22 mouse cellular contexts compared by ENCODE assay signal in the genomic region with DNA sequence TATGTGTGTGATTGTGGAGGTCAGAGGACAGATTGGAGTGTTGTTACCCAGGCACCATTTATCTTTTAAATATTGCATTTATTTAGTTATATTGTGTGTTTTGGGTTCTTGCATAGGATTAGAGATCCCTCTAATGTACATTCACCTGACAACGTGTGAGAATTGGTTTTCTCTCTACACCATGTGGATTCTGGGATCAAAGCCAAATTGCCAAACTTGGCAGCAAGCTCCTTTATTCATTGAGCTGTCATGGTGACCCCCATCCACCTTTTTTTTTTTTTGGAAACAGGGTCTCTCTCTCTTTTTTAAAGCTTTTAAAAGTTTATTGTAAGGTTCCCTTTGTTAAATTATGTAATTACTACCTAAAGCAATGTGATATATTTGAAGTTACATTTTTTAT. TPM values are rescaled to one million over a fixed set of nuclear protein-coding genes. Genes with fewer than 3 reads are reported as not detected.
DNase-seq lines count a peak whose midpoint lies in the region; ATAC-seq and TF ChIP-seq lines count a peak whose summit lies in the region.
"Had no signal": no experiment of that assay in that cellular context is flagged by ENCODE, and none has a peak within 500 bp of the region (broad histone marks: within the 10 kb centered on the region; RNA-seq: fewer than 3 reads in every experiment).

No protein-coding gene starts in this region.

- H3K4me3 ChIP-seq in forebrain, postnatal 0 days (ENCODE audit: low read depth, low read length): no peak overlapping the region
- no peak overlapping the region for H3K4me3 ChIP-seq in forebrain, embryonic 16.5 days (replicated peaks; ENCODE audit: low read length)
- no peak overlapping the region for H3K4me3 ChIP-seq in hindbrain, postnatal 0 days (ENCODE audit: low read length)
- H3K4me3 ChIP-seq in hindbrain, embryonic 10.5 days: no peak overlapping the region
- H3K4me3 ChIP-seq in lung, embryonic 14.5 days (ENCODE audit: low read depth, low read length): no peak overlapping the region
- H3K4me3 ChIP-seq: embryonic facial prominence, embryonic 12.5 days; forebrain, embryonic 12.5 days; heart, embryonic 10.5 days had no signal

- no peak for ATAC-seq in forebrain, postnatal 0 days
- ATAC-seq in forebrain, embryonic 16.5 days: no peak
- 0 out of 2 replicates have a peak, but pooled peaks have one; percentile 43 for ATAC-seq in hindbrain, postnatal 0 days
- ATAC-seq in lung, embryonic 14.5 days (ENCODE audit: insufficient read depth): no peak
- ATAC-seq: intestine, embryonic 16.5 days had no signal

- no peak overlapping the region for H3K4me2 ChIP-seq in forebrain, postnatal 0 days (ENCODE audit: low read depth)
- no peak overlapping the region for H3K4me2 ChIP-seq in forebrain, embryonic 16.5 days (ENCODE audit: low read length)
- no peak overlapping the region for H3K4me2 ChIP-seq in hindbrain, postnatal 0 days (ENCODE audit: low read depth, low read length)
- H3K4me2 ChIP-seq in lung, embryonic 14.5 days: no peak overlapping the region
- H3K4me2 ChIP-seq: embryonic facial prominence, embryonic 12.5 days; forebrain, embryonic 12.5 days had no signal

- TF ChIP-seq POLR2A in brain, embryonic 14.5 days (IDR thresholded peaks at IDR 0.05; ENCODE audit: borderline replicate concordance, extremely low read depth, insufficient read depth, insufficient read length, poor library complexity, severe bottlenecking): no peak

- H3K9ac ChIP-seq in forebrain, postnatal 0 days: no peak overlapping the region
- H3K9ac ChIP-seq in forebrain, embryonic 16.5 days (replicated peaks; ENCODE audit: low read depth, low read length): no peak overlapping the region
- no peak overlapping the region for H3K9ac ChIP-seq in hindbrain, postnatal 0 days (replicated peaks; ENCODE audit: low read length)
- no peak overlapping the region for H3K9ac ChIP-seq in lung, embryonic 14.5 days
- H3K9ac ChIP-seq: embryonic facial prominence, embryonic 12.5 days; forebrain, embryonic 12.5 days had no signal

- WGBS in forebrain, postnatal 0 days: 9% methylated on average over 1 of the region's 1 CpGs
- 14% methylated on average over 1 of the region's 1 CpGs for WGBS in forebrain, embryonic 16.5 days
- WGBS in hindbrain, postnatal 0 days: 36% methylated on average over 1 of the region's 1 CpGs
- 69% methylated on average over 1 of the region's 1 CpGs for WGBS in hindbrain, embryonic 10.5 days
- WGBS in lung, embryonic 14.5 days: 32% methylated on average over 1 of the region's 1 CpGs

- H3K36me3 ChIP-seq in forebrain, postnatal 0 days (ENCODE audit: insufficient read depth): no peaks in the 10 kb centered on the region
- no peaks in the 10 kb centered on the region for H3K36me3 ChIP-seq in forebrain, embryonic 16.5 days (ENCODE audit: control insufficient read depth, insufficient read depth)
- H3K36me3 ChIP-seq in hindbrain, postnatal 0 days (ENCODE audit: insufficient read depth, low read length): no peaks in the 10 kb centered on the region
- no peaks in the 10 kb centered on the region for H3K36me3 ChIP-seq in hindbrain, embryonic 10.5 days
- H3K36me3 ChIP-seq in lung, embryonic 14.5 days (ENCODE audit: insufficient read depth): no peaks in the 10 kb centered on the region
- H3K36me3 ChIP-seq: embryonic facial prominence, embryonic 12.5 days; forebrain, embryonic 12.5 days; heart, embryonic 10.5 days had no signal

- H3K27ac ChIP-seq in forebrain, postnatal 0 days (ENCODE audit: low read depth, low read length): no peak overlapping the region
- H3K27ac ChIP-seq in forebrain, embryonic 16.5 days (ENCODE audit: low read length): no peak overlapping the region
- H3K27ac ChIP-seq in hindbrain, postnatal 0 days: no peak overlapping the region
- H3K27ac ChIP-seq in hindbrain, embryonic 10.5 days: no peak overlapping the region
- H3K27ac ChIP-seq in lung, embryonic 14.5 days (ENCODE audit: low read depth): no peak overlapping the region
- H3K27ac ChIP-seq: embryonic facial prominence, embryonic 12.5 days; forebrain, embryonic 12.5 days; heart, embryonic 10.5 days had no signal

- no peaks in the 10 kb centered on the region for H3K4me1 ChIP-seq in forebrain, postnatal 0 days (ENCODE audit: insufficient read depth)
- no peaks in the 10 kb centered on the region; the same call in 1 of the 2 replicates for H3K4me1 ChIP-seq in forebrain, embryonic 16.5 days (replicated peaks; ENCODE audit: control insufficient read depth, insufficient read depth, low read length)
- no peaks in the 10 kb centered on the region for H3K4me1 ChIP-seq in hindbrain, postnatal 0 days (ENCODE audit: insufficient read depth, low read length)
- H3K4me1 ChIP-seq in hindbrain, embryonic 10.5 days (replicated peaks): 0 out of 2 replicates have a peak, but pooled peaks cover 3% of the 10 kb centered on the region
- H3K4me1 ChIP-seq in lung, embryonic 14.5 days (ENCODE audit: insufficient read depth): no peaks in the 10 kb centered on the region
- H3K4me1 ChIP-seq: embryonic facial prominence, embryonic 12.5 days; forebrain, embryonic 12.5 days had no signal

- no peak for TF ChIP-seq CTCF in forebrain, postnatal 0 days (IDR thresholded peaks at IDR 0.05; ENCODE audit: low read depth)
- no peak for TF ChIP-seq CTCF in hindbrain, postnatal 0 days (IDR thresholded peaks at IDR 0.05; ENCODE audit: low read depth)
- no peak for TF ChIP-seq CTCF in lung, embryonic 14.5 days (IDR thresholded peaks at IDR 0.05; ENCODE audit: low read depth)
- TF ChIP-seq CTCF in brain, embryonic 14.5 days (IDR thresholded peaks at IDR 0.05; ENCODE audit: borderline replicate concordance, extremely low read depth, insufficient read depth, insufficient read length): no peak

- no peaks in the 10 kb centered on the region for H3K27me3 ChIP-seq in forebrain, postnatal 0 days (ENCODE audit: insufficient read depth, low read length)
- H3K27me3 ChIP-seq in forebrain, embryonic 16.5 days (replicated peaks; ENCODE audit: control insufficient read depth, insufficient read depth, low read length): no peaks in the 10 kb centered on the region
- no peaks in the 10 kb centered on the region for H3K27me3 ChIP-seq in hindbrain, postnatal 0 days (ENCODE audit: insufficient read depth, low read length)
- H3K27me3 ChIP-seq in hindbrain, embryonic 10.5 days (ENCODE audit: insufficient read depth, poor library complexity, severe bottlenecking): no peaks in the 10 kb centered on the region
- H3K27me3 ChIP-seq in lung, embryonic 14.5 days (ENCODE audit: insufficient read depth, low read length): no peaks in the 10 kb centered on the region
- H3K27me3 ChIP-seq: embryonic facial prominence, embryonic 12.5 days; forebrain, embryonic 12.5 days had no signal

- DNase-seq in forebrain, postnatal 0 days: peak; percentile 3
- DNase-seq in hindbrain, postnatal 0 days (ENCODE audit: low spot score): peak; percentile 63
- no peak for DNase-seq in hindbrain, embryonic 10.5 days (ENCODE audit: low spot score)
- DNase-seq in lung, embryonic 14.5 days: peak; percentile 40
- DNase-seq in lung, postnatal 10 days: no peak
- peak; percentile 64 for DNase-seq in brain, embryonic 14.5 days (ENCODE audit: low read depth)
- no peak for DNase-seq in testis, postnatal 10 days (ENCODE audit: low spot score)
- DNase-seq: adrenal gland, adult 8-10 months; adrenal gland, postnatal 36 days; cerebellum, adult 18-20 months; gastrocnemius, postnatal 36 days; heart, adult 18-20 months; heart, postnatal 14 days had no signal

- no peaks in the 10 kb centered on the region for H3K9me3 ChIP-seq in forebrain, postnatal 0 days (ENCODE audit: low read length)
- no peaks in the 10 kb centered on the region for H3K9me3 ChIP-seq in forebrain, embryonic 16.5 days (ENCODE audit: control insufficient read depth, low read length)
- no peaks in the 10 kb centered on the region for H3K9me3 ChIP-seq in hindbrain, postnatal 0 days (ENCODE audit: low read length)
- H3K9me3 ChIP-seq in hindbrain, embryonic 10.5 days: no peaks in the 10 kb centered on the region
- no peaks in the 10 kb centered on the region for H3K9me3 ChIP-seq in lung, embryonic 14.5 days (ENCODE audit: low read depth, low read length)
- H3K9me3 ChIP-seq: embryonic facial prominence, embryonic 12.5 days; forebrain, embryonic 12.5 days; heart, embryonic 10.5 days had no signal

RNA-seq across cellular contexts. Expression of a gene that starts 0.6 kb away (rescaled TPM):
- not detected in 2 replicates for total RNA-seq in forebrain, postnatal 0 days (2014; rRNA removed)
- 0.21 TPM in 1 of 2 replicates, not detected in the other for polyA plus RNA-seq in forebrain, postnatal 0 days (2015; fragmentation: Nextera tagmentation; extraction: Ambion mirVana)
- polyA plus RNA-seq in forebrain, embryonic 16.5 days (2015; fragmentation: Nextera tagmentation; extraction: Ambion mirVana): not detected in 2 replicates
- total RNA-seq in hindbrain, postnatal 0 days (2014; rRNA removed): not detected in 2 replicates
- polyA plus RNA-seq in hindbrain, postnatal 0 days (2015; fragmentation: Nextera tagmentation; extraction: Ambion mirVana): not detected in 2 replicates
- not detected in 2 replicates for polyA plus RNA-seq in hindbrain, embryonic 10.5 days (2016; fragmentation: Nextera tagmentation; extraction: Ambion mirVana)
- polyA plus RNA-seq in lung, embryonic 14.5 days (2014; fragmentation: Nextera tagmentation; extraction: Ambion mirVana): 0.66 TPM in 1 of 2 replicates, not detected in the other
- polyA plus RNA-seq in brain, embryonic 14.5 days (2012; rRNA removed): not detected in 2 replicates
- total RNA-seq: adrenal gland, adult 8-10 months; adrenal gland, postnatal 36 days; ES-E14; gastrocnemius, adult 8-10 months; gastrocnemius, postnatal 36 days; hematopoietic stem cell, adult 5-6 weeks had no signal
- polyA plus RNA-seq: embryonic facial prominence, embryonic 12.5 days; forebrain, embryonic 12.5 days had no signal

RNA-seq across cellular contexts. Expression of a gene that starts 27.1 kb away (rescaled TPM):
- not detected in 2 replicates for total RNA-seq in forebrain, postnatal 0 days (2014; rRNA removed)
- 0.20 and 0.24 TPM in 2 replicates for polyA plus RNA-seq in forebrain, postnatal 0 days (2015; fragmentation: Nextera tagmentation; extraction: Ambion mirVana)
- 0.25 and 0.30 TPM in 2 replicates for polyA plus RNA-seq in forebrain, embryonic 16.5 days (2015; fragmentation: Nextera tagmentation; extraction: Ambion mirVana)
- not detected in 2 replicates for total RNA-seq in hindbrain, postnatal 0 days (2014; rRNA removed)
- 0.41 and 0.44 TPM in 2 replicates for polyA plus RNA-seq in hindbrain, postnatal 0 days (2015; fragmentation: Nextera tagmentation; extraction: Ambion mirVana)
- 0.22 and 0.31 TPM in 2 replicates for polyA plus RNA-seq in hindbrain, embryonic 10.5 days (2016; fragmentation: Nextera tagmentation; extraction: Ambion mirVana)
- polyA plus RNA-seq in lung, embryonic 14.5 days (2014; fragmentation: Nextera tagmentation; extraction: Ambion mirVana): 0.18 and 0.32 TPM in 2 replicates
- polyA plus RNA-seq in brain, embryonic 14.5 days (2012; rRNA removed): not detected in 2 replicates
- total RNA-seq: adrenal gland, postnatal 36 days; gastrocnemius, adult 8-10 months; gastrocnemius, postnatal 36 days; hematopoietic stem cell, adult 5-6 weeks had no signal
- polyA plus RNA-seq: heart, embryonic 14.5 days had no signal

RNA-seq across cellular contexts. Expression of a gene that starts 27.7 kb away (rescaled TPM):
- total RNA-seq in forebrain, postnatal 0 days (2014; rRNA removed): not detected in 2 replicates
- 0.13 TPM in 1 of 2 replicates, not detected in the other for polyA plus RNA-seq in forebrain, postnatal 0 days (2015; fragmentation: Nextera tagmentation; extraction: Ambion mirVana)
- polyA plus RNA-seq in forebrain, embryonic 16.5 days (2015; fragmentation: Nextera tagmentation; extraction: Ambion mirVana): not detected in 2 replicates
- total RNA-seq in hindbrain, postnatal 0 days (2014; rRNA removed): not detected in 2 replicates
- 0.29 TPM in 1 of 2 replicates, not detected in the other for polyA plus RNA-seq in hindbrain, postnatal 0 days (2015; fragmentation: Nextera tagmentation; extraction: Ambion mirVana)
- not detected in 2 replicates for polyA plus RNA-seq in hindbrain, embryonic 10.5 days (2016; fragmentation: Nextera tagmentation; extraction: Ambion mirVana)
- polyA plus RNA-seq in lung, embryonic 14.5 days (2014; fragmentation: Nextera tagmentation; extraction: Ambion mirVana): 0.38 TPM in 2 replicates
- 0.12 TPM in 1 of 2 replicates, not detected in the other for polyA plus RNA-seq in brain, embryonic 14.5 days (2012; rRNA removed)
- total RNA-seq: ES-E14 had no signal
- polyA plus RNA-seq: embryonic facial prominence, embryonic 12.5 days; forebrain, embryonic 12.5 days; heart, embryonic 10.5 days; heart, embryonic 14.5 days had no signal

RNA-seq across cellular contexts. Expression of a gene that starts 44.9 kb away (rescaled TPM):
- total RNA-seq in forebrain, postnatal 0 days (2014; rRNA removed): 70.5 and 72.7 TPM in 2 replicates
- 61.2 and 68.5 TPM in 2 replicates for polyA plus RNA-seq in forebrain, postnatal 0 days (2015; fragmentation: Nextera tagmentation; extraction: Ambion mirVana)
- 64.8 and 69.6 TPM in 2 replicates for polyA plus RNA-seq in forebrain, embryonic 16.5 days (2015; fragmentation: Nextera tagmentation; extraction: Ambion mirVana)
- total RNA-seq in hindbrain, postnatal 0 days (2014; rRNA removed): 53.3 and 64.8 TPM in 2 replicates
- 53.9 and 55.8 TPM in 2 replicates for polyA plus RNA-seq in hindbrain, postnatal 0 days (2015; fragmentation: Nextera tagmentation; extraction: Ambion mirVana)
- 44.7 and 45.3 TPM in 2 replicates for polyA plus RNA-seq in hindbrain, embryonic 10.5 days (2016; fragmentation: Nextera tagmentation; extraction: Ambion mirVana)
- 29.7 and 31.0 TPM in 2 replicates for polyA plus RNA-seq in lung, embryonic 14.5 days (2014; fragmentation: Nextera tagmentation; extraction: Ambion mirVana)
- 57.5 and 60.9 TPM in 2 replicates for polyA plus RNA-seq in brain, embryonic 14.5 days (2012; rRNA removed)

RNA-seq across cellular contexts. Expression of a gene that starts 48.9 kb away (rescaled TPM):
- total RNA-seq in forebrain, postnatal 0 days (2014; rRNA removed): 9.8 and 13.7 TPM in 2 replicates
- 21.0 and 22.2 TPM in 2 replicates for polyA plus RNA-seq in forebrain, postnatal 0 days (2015; fragmentation: Nextera tagmentation; extraction: Ambion mirVana)
- 10.0 and 14.2 TPM in 2 replicates for polyA plus RNA-seq in forebrain, embryonic 16.5 days (2015; fragmentation: Nextera tagmentation; extraction: Ambion mirVana)
- 21.2 TPM in 1 of 2 replicates, not detected in the other for total RNA-seq in hindbrain, postnatal 0 days (2014; rRNA removed)
- 27.0 and 27.5 TPM in 2 replicates for polyA plus RNA-seq in hindbrain, postnatal 0 days (2015; fragmentation: Nextera tagmentation; extraction: Ambion mirVana)
- polyA plus RNA-seq in hindbrain, embryonic 10.5 days (2016; fragmentation: Nextera tagmentation; extraction: Ambion mirVana): 9.5 and 9.6 TPM in 2 replicates
- 11.1 and 11.9 TPM in 2 replicates for polyA plus RNA-seq in lung, embryonic 14.5 days (2014; fragmentation: Nextera tagmentation; extraction: Ambion mirVana)
- polyA plus RNA-seq in brain, embryonic 14.5 days (2012; rRNA removed): 6.8 and 11.7 TPM in 2 replicates
- total RNA-seq: gastrocnemius, postnatal 36 days; hematopoietic stem cell, adult 5-6 weeks had no signal

Comparison
In these comparisons a context has a peak if more than half of its experiments do, and no peak if none do; other contexts are left out.
1. DNase-seq: peak in forebrain, postnatal 0 days (single experiment), hindbrain, postnatal 0 days (single experiment), lung, embryonic 14.5 days (single experiment) and brain, embryonic 14.5 days (single experiment); none in hindbrain, embryonic 10.5 days (single experiment), lung, postnatal 10 days (single experiment) and testis, postnatal 10 days (single experiment).